9 mouse cellular contexts compared by ENCODE assay signal in genomic region chr2:158611726-158612670, GRCm38 (mm10). TPM values are rescaled to one million over a fixed set of nuclear protein-coding genes. Genes with fewer than 3 reads are reported as not detected.
A peak's percentile ranks its signal among the peaks of the same experiment; 100 is the strongest.
DNase-seq lines count a peak whose midpoint lies in the region; ATAC-seq and TF ChIP-seq lines count a peak whose summit lies in the region.
"Had no signal": no experiment of that assay in that cellular context is flagged by ENCODE, and none has a peak within 500 bp of the region (broad histone marks: within the 10 kb centered on the region; RNA-seq: fewer than 3 reads in every experiment).

No protein-coding gene starts in this region.

- H3K4me1 ChIP-seq in megakaryocyte, embryonic 14.5 days = peaks cover 68% of the 10 kb centered on the region
- H3K4me1 ChIP-seq in forebrain, embryonic 15.5 days = peaks cover 46% of the 10 kb centered on the region
- H3K4me1 ChIP-seq in midbrain, embryonic 12.5 days = peaks cover 32% of the 10 kb centered on the region
- no peaks in the 10 kb centered on the region for H3K4me1 ChIP-seq in intestine, postnatal 0 days (replicated peaks; ENCODE audit: control insufficient read depth, insufficient read depth, low read length)

- peak overlapping the region; percentile 12 for H3K4me3 ChIP-seq in megakaryocyte, embryonic 14.5 days (replicated peaks)
- peak overlapping the region; percentile 59 for H3K4me3 ChIP-seq in forebrain, embryonic 15.5 days
- peak overlapping the region; percentile 46 for H3K4me3 ChIP-seq in midbrain, embryonic 12.5 days
- no peak overlapping the region for H3K4me3 ChIP-seq in intestine, postnatal 0 days (ENCODE audit: low read depth, low read length)
- no peak overlapping the region for H3K4me3 ChIP-seq in gastrocnemius, adult 2 months

- DNase-seq in yolk sac, embryonic 10.5 days (ENCODE audit: low spot score) = peak; percentile 35
- no peak for DNase-seq in gastrocnemius, adult 2 months
- DNase-seq: cerebellum, adult 8-10 months had no signal

- no peaks in the 10 kb centered on the region for H3K36me3 ChIP-seq in megakaryocyte, embryonic 14.5 days (replicated peaks; ENCODE audit: low read length)
- H3K36me3 ChIP-seq in forebrain, embryonic 15.5 days = no peaks in the 10 kb centered on the region
- no peaks in the 10 kb centered on the region for H3K36me3 ChIP-seq in midbrain, embryonic 12.5 days
- H3K36me3 ChIP-seq in intestine, postnatal 0 days (ENCODE audit: control insufficient read depth, insufficient read depth) = no peaks in the 10 kb centered on the region
- H3K36me3 ChIP-seq: liver, embryonic 12.5 days had no signal

- peak overlapping the region; percentile 94 for H3K27ac ChIP-seq in forebrain, embryonic 15.5 days (replicated peaks)
- H3K27ac ChIP-seq in midbrain, embryonic 12.5 days (replicated peaks) = peak overlapping the region; percentile 83
- no peak overlapping the region for H3K27ac ChIP-seq in intestine, postnatal 0 days (ENCODE audit: low read depth, low read length)
- H3K27ac ChIP-seq in gastrocnemius, adult 2 months = no peak overlapping the region
- H3K27ac ChIP-seq: liver, embryonic 12.5 days had no signal

- H3K4me2 ChIP-seq in forebrain, embryonic 15.5 days (replicated peaks) = peak overlapping the region; percentile 45
- H3K4me2 ChIP-seq in midbrain, embryonic 12.5 days (replicated peaks) = peak overlapping the region; percentile 36
- H3K4me2 ChIP-seq in intestine, postnatal 0 days (replicated peaks; ENCODE audit: low read depth) = no peak overlapping the region

- 2% methylated on average over 30 of the region's 30 CpGs for WGBS in forebrain, embryonic 15.5 days
- 2% methylated on average over 30 of the region's 30 CpGs for WGBS in midbrain, embryonic 12.5 days
- WGBS in intestine, postnatal 0 days = 5% methylated on average over 30 of the region's 30 CpGs

- intact Hi-C loops in gastrocnemius, adult 2 months (cut with DNase I) = no loop called here

- no peak for ATAC-seq in megakaryocyte, adult 5-6 weeks (ENCODE audit: poor library complexity, severe bottlenecking)
- ATAC-seq in forebrain, embryonic 15.5 days (replicated peaks) = no peak
- no peak for ATAC-seq in midbrain, embryonic 12.5 days (ENCODE audit: low FRiP score, low read depth)
- ATAC-seq in intestine, postnatal 0 days = no peak
- ATAC-seq: liver, embryonic 12.5 days had no signal

- H3K9ac ChIP-seq in forebrain, embryonic 15.5 days (replicated peaks) = peak overlapping the region; percentile 70
- peak overlapping the region; percentile 68 for H3K9ac ChIP-seq in midbrain, embryonic 12.5 days (replicated peaks)
- no peak overlapping the region for H3K9ac ChIP-seq in intestine, postnatal 0 days (ENCODE audit: low read depth, low read length)
- H3K9ac ChIP-seq: liver, embryonic 12.5 days had no signal

- peaks cover 99% of the 10 kb centered on the region for H3K27me3 ChIP-seq in megakaryocyte, embryonic 14.5 days (replicated peaks)
- H3K27me3 ChIP-seq in forebrain, embryonic 15.5 days = peaks cover 67% of the 10 kb centered on the region
- peaks cover 100% of the 10 kb centered on the region for H3K27me3 ChIP-seq in midbrain, embryonic 12.5 days
- H3K27me3 ChIP-seq in intestine, postnatal 0 days (replicated peaks; ENCODE audit: control insufficient read depth, insufficient read depth, low read length) = peaks cover 95% of the 10 kb centered on the region

- H3K9me3 ChIP-seq in megakaryocyte, embryonic 14.5 days = peaks cover 4% of the 10 kb centered on the region
- H3K9me3 ChIP-seq in forebrain, embryonic 15.5 days = no peaks in the 10 kb centered on the region
- H3K9me3 ChIP-seq in midbrain, embryonic 12.5 days = no peaks in the 10 kb centered on the region
- H3K9me3 ChIP-seq in intestine, postnatal 0 days (ENCODE audit: control insufficient read depth) = no peaks in the 10 kb centered on the region
- H3K9me3 ChIP-seq: liver, embryonic 12.5 days had no signal

- TF ChIP-seq CTCF in intestine, postnatal 0 days (IDR thresholded peaks at IDR 0.05; ENCODE audit: low read depth) = no peak
- TF ChIP-seq CTCF in gastrocnemius, adult 2 months (IDR thresholded peaks at IDR 0.05) = no peak

RNA-seq across cellular contexts. Expression of gene Slc32a1, which starts 1.4 kb away (rescaled TPM):
- polyA plus RNA-seq in megakaryocyte, embryonic 14.5 days (2012; ENCODE audit: insufficient read depth, low replicate concordance) = 1.6 and 1.9 TPM in 2 replicates
- total RNA-seq in megakaryocyte, adult 5-6 weeks (2015) = 0.07 TPM in 1 of 2 replicates, not detected in the other
- total RNA-seq in megakaryocyte, adult 5-6 weeks (2017) = 0.12 TPM in 1 of 2 replicates, not detected in the other
- polyA plus RNA-seq in forebrain, embryonic 15.5 days (2015; fragmentation: Nextera tagmentation; extraction: Ambion mirVana) = 7.1 and 7.4 TPM in 2 replicates
- polyA plus RNA-seq in midbrain, embryonic 12.5 days (2016; fragmentation: Nextera tagmentation; extraction: Ambion mirVana) = 3.2 and 4.2 TPM in 2 replicates
- not detected in 2 replicates for polyA plus RNA-seq in intestine, postnatal 0 days (2015; fragmentation: Nextera tagmentation; extraction: Ambion mirVana)
- total RNA-seq in gastrocnemius, adult 2 months (2021) = not detected
- polyA plus RNA-seq: liver, embryonic 12.5 days had no signal

RNA-seq across cellular contexts. Expression of gene Actr5, which starts 12.7 kb away (rescaled TPM):
- polyA plus RNA-seq in megakaryocyte, embryonic 14.5 days (2012; ENCODE audit: insufficient read depth, low replicate concordance) = 2.1 and 5.7 TPM in 2 replicates
- total RNA-seq in megakaryocyte, adult 5-6 weeks (2015) = 7.1 and 8.0 TPM in 2 replicates
- total RNA-seq in megakaryocyte, adult 5-6 weeks (2017) = 13.0 and 13.1 TPM in 2 replicates
- polyA plus RNA-seq in forebrain, embryonic 15.5 days (2015; fragmentation: Nextera tagmentation; extraction: Ambion mirVana) = 13.4 and 14.7 TPM in 2 replicates
- 21.7 and 23.7 TPM in 2 replicates for polyA plus RNA-seq in midbrain, embryonic 12.5 days (2016; fragmentation: Nextera tagmentation; extraction: Ambion mirVana)
- polyA plus RNA-seq in intestine, postnatal 0 days (2015; fragmentation: Nextera tagmentation; extraction: Ambion mirVana) = 3.7 and 5.3 TPM in 2 replicates
- 1 to 10 TPM; 4.2 to 4.8 TPM for total RNA-seq in gastrocnemius, adult 2 months (2021)

RNA-seq across cellular contexts. Expression of gene Ppp1r16b, which starts 53.2 kb away (rescaled TPM):
- polyA plus RNA-seq in megakaryocyte, embryonic 14.5 days (2012; ENCODE audit: insufficient read depth, low replicate concordance) = 1.6 and 3.6 TPM in 2 replicates
- total RNA-seq in megakaryocyte, adult 5-6 weeks (2015) = 0.58 and 0.98 TPM in 2 replicates
- total RNA-seq in megakaryocyte, adult 5-6 weeks (2017) = 0.70 and 1.3 TPM in 2 replicates
- polyA plus RNA-seq in forebrain, embryonic 15.5 days (2015; fragmentation: Nextera tagmentation; extraction: Ambion mirVana) = 22.1 and 24.4 TPM in 2 replicates
- 3.5 and 4.2 TPM in 2 replicates for polyA plus RNA-seq in midbrain, embryonic 12.5 days (2016; fragmentation: Nextera tagmentation; extraction: Ambion mirVana)
- polyA plus RNA-seq in intestine, postnatal 0 days (2015; fragmentation: Nextera tagmentation; extraction: Ambion mirVana) = 3.3 and 3.4 TPM in 2 replicates
- total RNA-seq in gastrocnemius, adult 2 months (2021) = 1 to 10 TPM; 3.1 to 4.1 TPM

Comparison
In these comparisons a context has a peak if more than half of its experiments do, and no peak if none do; other contexts are left out.
1. H3K4me3 ChIP-seq: peak in megakaryocyte, embryonic 14.5 days (single experiment), forebrain, embryonic 15.5 days (single experiment) and midbrain, embryonic 12.5 days (single experiment); none in intestine, postnatal 0 days (single experiment) and gastrocnemius, adult 2 months (single experiment).
2. H3K27ac ChIP-seq: peak in forebrain, embryonic 15.5 days (single experiment) and midbrain, embryonic 12.5 days (single experiment); none in intestine, postnatal 0 days (single experiment) and gastrocnemius, adult 2 months (single experiment).